Mouse (Mus musculus): ENCODE measurements at regions not wholly inside any gene's neighbourhood (a gene's known extent, or its start where the extent isn't known, plus 50 kb on each side); places are given as distances from the start of the nearest gene placed in this dataset.

- Histone ChIP-seq H3K4me1 (ENCODE audit: control insufficient read depth, insufficient read depth, insufficient read length, low read length) (peaks cover 7% of the 10 kb centered on the region), H3K27me3 (ENCODE audit: control insufficient read depth, insufficient read depth, low read length) (no peaks in the 10 kb centered on the region), H3K4me3 (ENCODE audit: low read depth, low read length) (no peak overlapping the region), H3K36me3 (ENCODE audit: control insufficient read depth, insufficient read depth, low read length) (no peaks in the 10 kb centered on the region), H3K27ac (ENCODE audit: insufficient read depth, low read depth, low read length) (no peak overlapping the region)
- no peak for TF ChIP-seq CTCF (IDR thresholded peaks at IDR 0.05; ENCODE audit: extremely low read depth, insufficient read length, insufficient replicate concordance, low read depth, low read length)
- no peak for TF ChIP-seq POLR2A (IDR thresholded peaks at IDR 0.05; ENCODE audit: low read depth, low read length)
- WGBS = 86% methylated on average over 13 of the region's 13 CpGs
Observed at GRCm38 (mm10) chr7:111154217-111154616, 71.4 kb upstream of the Eif4g2 start.

GRCm38 (mm10) chr7:111150540-111150939 is 67.7 kb upstream of the Eif4g2 start:
- 92% methylated on average over 5 of the region's 5 CpGs for WGBS
- no peak overlapping the region for H3K4me3 ChIP-seq (ENCODE audit: low read depth, low read length)

GRCm38 (mm10) chr7:111150115-111150514 is 67.3 kb upstream of the Eif4g2 start:
- H3K4me1 ChIP-seq (ENCODE audit: control insufficient read depth, insufficient read depth, insufficient read length, low read length) = no peaks in the 10 kb centered on the region
- no peaks in the 10 kb centered on the region for H3K36me3 ChIP-seq (ENCODE audit: control insufficient read depth, insufficient read depth, low read length)
- H3K4me3 ChIP-seq (ENCODE audit: low read depth, low read length) = no peak overlapping the region
- WGBS = 85% methylated on average over 5 of the region's 5 CpGs
- TF ChIP-seq CTCF (IDR thresholded peaks at IDR 0.05; ENCODE audit: extremely low read depth, insufficient read length, insufficient replicate concordance, low read depth, low read length) (no peak), POLR2A (IDR thresholded peaks at IDR 0.05; ENCODE audit: low read depth, low read length) (no peak)
- H3K27me3 ChIP-seq (ENCODE audit: control insufficient read depth, insufficient read depth, low read length) = no peaks in the 10 kb centered on the region
- no peak overlapping the region for H3K27ac ChIP-seq (ENCODE audit: insufficient read depth, low read depth, low read length)

More at GRCm38 (mm10) chr7:111150540-111150939, 67.7 kb upstream of the Eif4g2 start:
- no peaks in the 10 kb centered on the region for H3K36me3 ChIP-seq (ENCODE audit: control insufficient read depth, insufficient read depth, low read length)
- H3K4me1 ChIP-seq (ENCODE audit: control insufficient read depth, insufficient read depth, insufficient read length, low read length) = no peaks in the 10 kb centered on the region
- no peak for TF ChIP-seq CTCF (IDR thresholded peaks at IDR 0.05; ENCODE audit: extremely low read depth, insufficient read length, insufficient replicate concordance, low read depth, low read length)
- no peak for TF ChIP-seq POLR2A (IDR thresholded peaks at IDR 0.05; ENCODE audit: low read depth, low read length)
- H3K27ac ChIP-seq (ENCODE audit: insufficient read depth, low read depth, low read length) = no peak overlapping the region
- no peaks in the 10 kb centered on the region for H3K27me3 ChIP-seq (ENCODE audit: control insufficient read depth, insufficient read depth, low read length)

DNA sequence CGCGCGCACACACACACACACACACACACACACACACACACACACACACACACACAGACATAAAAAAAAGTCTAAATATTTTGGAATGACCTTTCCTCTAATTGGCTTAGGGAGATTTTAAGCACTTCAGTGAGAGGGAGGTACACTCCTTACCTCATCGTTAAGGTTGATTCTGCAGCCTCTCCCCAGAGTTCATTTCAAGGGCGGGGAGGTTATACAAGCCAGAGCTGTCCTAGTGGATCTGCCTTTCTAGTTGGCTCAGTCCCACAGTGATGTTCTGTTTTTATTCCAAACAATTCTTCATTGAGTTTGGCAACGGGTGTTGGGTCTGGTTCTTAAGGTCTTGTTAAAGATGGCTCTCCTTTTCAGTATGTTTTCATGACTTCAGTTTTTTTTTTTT is 64.8 kb upstream of the Eif4g2 start:
- no peak overlapping the region for H3K4me3 ChIP-seq (ENCODE audit: low read depth, low read length)
- TF ChIP-seq CTCF (IDR thresholded peaks at IDR 0.05; ENCODE audit: extremely low read depth, insufficient read length, insufficient replicate concordance, low read depth, low read length) = no peak
- no peak for TF ChIP-seq POLR2A (IDR thresholded peaks at IDR 0.05; ENCODE audit: low read depth, low read length)
- 79% methylated on average over 6 of the region's 6 CpGs for WGBS
- H3K27me3 ChIP-seq (ENCODE audit: control insufficient read depth, insufficient read depth, low read length) = no peaks in the 10 kb centered on the region
- H3K36me3 ChIP-seq (ENCODE audit: control insufficient read depth, insufficient read depth, low read length) = no peaks in the 10 kb centered on the region
- no peaks in the 10 kb centered on the region for H3K4me1 ChIP-seq (ENCODE audit: control insufficient read depth, insufficient read depth, insufficient read length, low read length)
- no peak overlapping the region for H3K27ac ChIP-seq (ENCODE audit: insufficient read depth, low read depth, low read length)

GRCm38 (mm10) chr7:111146670-111147069 is 63.8 kb upstream of the Eif4g2 start:
- TF ChIP-seq POLR2A (IDR thresholded peaks at IDR 0.05; ENCODE audit: low read depth, low read length) (no peak), CTCF (IDR thresholded peaks at IDR 0.05; ENCODE audit: extremely low read depth, insufficient read length, insufficient replicate concordance, low read depth, low read length) (no peak)
- Histone ChIP-seq H3K27ac (ENCODE audit: insufficient read depth, low read depth, low read length) (no peak overlapping the region), H3K27me3 (ENCODE audit: control insufficient read depth, insufficient read depth, low read length) (no peaks in the 10 kb centered on the region), H3K4me1 (ENCODE audit: control insufficient read depth, insufficient read depth, insufficient read length, low read length) (no peaks in the 10 kb centered on the region), H3K4me3 (ENCODE audit: low read depth, low read length) (no peak overlapping the region), H3K36me3 (ENCODE audit: control insufficient read depth, insufficient read depth, low read length) (no peaks in the 10 kb centered on the region)
- WGBS = 71% methylated on average over 4 of the region's 4 CpGs

GRCm38 (mm10) chr7:111144216-111144615 is 61.4 kb upstream of the Eif4g2 start:
- Histone ChIP-seq H3K36me3 (ENCODE audit: control insufficient read depth, insufficient read depth, low read length) (no peaks in the 10 kb centered on the region), H3K27ac (ENCODE audit: insufficient read depth, low read depth, low read length) (no peak overlapping the region), H3K4me1 (ENCODE audit: control insufficient read depth, insufficient read depth, insufficient read length, low read length) (no peaks in the 10 kb centered on the region), H3K27me3 (ENCODE audit: control insufficient read depth, insufficient read depth, low read length) (no peaks in the 10 kb centered on the region), H3K4me3 (ENCODE audit: low read depth, low read length) (no peak overlapping the region)
- no peak for TF ChIP-seq POLR2A (IDR thresholded peaks at IDR 0.05; ENCODE audit: low read depth, low read length)
- no peak for TF ChIP-seq CTCF (IDR thresholded peaks at IDR 0.05; ENCODE audit: extremely low read depth, insufficient read length, insufficient replicate concordance, low read depth, low read length)
- 83% methylated on average over 3 of the region's 3 CpGs for WGBS

GRCm38 (mm10) chr7:111141285-111141965 is 58.6 kb upstream of the Eif4g2 start:
- Histone ChIP-seq H3K4me3 (ENCODE audit: low read depth, low read length) (no peak overlapping the region), H3K36me3 (ENCODE audit: control insufficient read depth, insufficient read depth, low read length) (no peaks in the 10 kb centered on the region), H3K4me1 (ENCODE audit: control insufficient read depth, insufficient read depth, insufficient read length, low read length) (peaks cover 3% of the 10 kb centered on the region; the same call in 1 of the 2 replicates), H3K27me3 (ENCODE audit: control insufficient read depth, insufficient read depth, low read length) (no peaks in the 10 kb centered on the region), H3K27ac (ENCODE audit: insufficient read depth, low read depth, low read length) (no peak overlapping the region)
- 73% methylated on average over 7 of the region's 7 CpGs for WGBS
- TF ChIP-seq CTCF (IDR thresholded peaks at IDR 0.05; ENCODE audit: extremely low read depth, insufficient read length, insufficient replicate concordance, low read depth, low read length) = no peak
- no peak for TF ChIP-seq POLR2A (IDR thresholded peaks at IDR 0.05; ENCODE audit: low read depth, low read length)
